Mouse (Mus musculus) left cerebral cortex, postnatal 36 days (tissue): ENCODE data around the gene Slc6a17. TPM values are rescaled to one million over a fixed set of nuclear protein-coding genes. Genes with fewer than 3 reads are reported as not detected.

Experiments
- DNase-seq, 2 experiments: peaks; one replicate each; pipeline ENCODE4 v3.0.0; 2021 to 2022; ENCODE audit warnings: low spot score in 2 of 2, mixed read lengths in 1 of 2
- intact Hi-C: fragments of 180-260 bp; cut with DNase I; formaldehyde crosslinking; loops from one replicate; pipeline ENCODE4 v1.15.1; 2025
- total RNA-seq, 2 experiments: library from RNA; stranded (reverse); gene quantifications; 2 replicates each; pipeline ENCODE4 v1.2.3; 2021

The Slc6a17 gene
- total RNA-seq, result 100 to 1,000 TPM; 377 to 415 TPM

GRCm38 (mm10) chr3:107517631-107518108 lies at the start of gene Slc6a17:
Slc6a17 (minus strand) TSS chr3:107518018.
- intact Hi-C loops, result loop anchor here (2.0 to 5.0 kb wide), 2 partner anchors 19 to 35 kb away; no protein-coding TSS in a partner anchor

DNA sequence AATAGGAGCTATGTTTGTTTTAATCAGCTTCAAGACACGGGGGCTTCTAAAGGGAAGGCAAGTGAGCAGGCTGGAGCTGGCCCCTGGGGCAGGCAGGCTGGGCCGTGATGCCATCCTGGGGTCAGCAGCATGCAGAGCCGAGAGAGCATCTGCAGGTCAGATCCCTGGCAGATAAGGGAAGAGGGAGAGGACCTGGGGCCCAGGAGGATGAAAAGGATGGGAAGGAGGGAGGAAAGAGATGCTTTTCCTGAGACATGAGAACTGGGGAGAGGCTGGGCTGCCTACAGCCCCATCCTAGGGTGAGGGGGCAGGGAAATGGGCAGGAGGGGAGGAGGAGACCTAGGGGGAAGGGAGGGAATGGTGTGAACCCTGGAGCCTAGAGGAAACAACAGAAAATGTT lies 47.5 kb upstream of the Slc6a17 start:
- intact Hi-C loops, result no loop called here
- DNase-seq, result no peak

More at GRCm38 (mm10) chr3:107517631-107518108, at the start of gene Slc6a17:
- DNase-seq, result peak; percentile 83 to 92

DNA sequence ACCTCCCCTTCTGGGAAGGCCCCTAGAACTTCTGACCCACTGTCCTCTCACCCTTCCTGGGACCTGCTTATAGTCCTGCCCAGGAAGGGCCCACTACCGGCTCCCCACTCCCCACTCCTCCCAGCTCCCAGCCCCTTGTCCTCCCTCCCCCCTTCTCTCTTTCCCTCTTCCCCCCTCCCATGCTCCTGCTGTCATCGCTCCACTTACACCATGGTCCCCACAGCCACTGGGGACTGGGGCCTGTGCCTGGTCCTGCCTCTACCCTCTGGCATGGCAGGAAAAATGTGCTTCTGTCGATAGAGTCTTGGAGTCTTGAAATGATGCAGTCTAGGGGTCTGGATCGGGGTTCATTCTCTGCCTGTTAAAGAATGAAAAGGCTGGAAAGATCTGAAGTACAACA lies 46.1 kb upstream of the Slc6a17 start:
- intact Hi-C loops, result no loop called here
- DNase-seq, result no peak

DNA sequence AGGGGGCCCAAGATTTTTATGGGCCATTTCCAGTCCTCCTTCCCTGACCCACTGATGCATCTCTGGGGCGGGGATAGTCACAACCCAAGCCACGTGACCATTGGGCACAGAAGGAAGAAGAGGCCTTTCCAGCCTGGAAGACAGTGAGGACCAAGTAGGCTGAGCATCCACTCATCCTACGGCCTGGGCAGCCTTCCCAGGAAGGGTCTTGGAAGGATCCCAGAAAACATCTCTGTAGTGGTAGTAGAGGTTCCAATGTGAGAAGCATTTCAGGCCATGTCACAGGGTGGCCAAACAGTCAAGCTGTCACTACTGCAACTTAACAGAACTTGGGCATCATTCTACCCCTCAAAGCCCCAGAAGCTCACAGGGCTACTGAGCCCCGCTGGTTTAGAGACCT lies 44.8 kb upstream of the Slc6a17 start:
- DNase-seq, result no peak
- intact Hi-C loops, result no loop called here

GRCm38 (mm10) chr3:107562104-107562503 lies 44.3 kb upstream of the Slc6a17 start:
- intact Hi-C loops, result no loop called here
- no peak for DNase-seq

DNA sequence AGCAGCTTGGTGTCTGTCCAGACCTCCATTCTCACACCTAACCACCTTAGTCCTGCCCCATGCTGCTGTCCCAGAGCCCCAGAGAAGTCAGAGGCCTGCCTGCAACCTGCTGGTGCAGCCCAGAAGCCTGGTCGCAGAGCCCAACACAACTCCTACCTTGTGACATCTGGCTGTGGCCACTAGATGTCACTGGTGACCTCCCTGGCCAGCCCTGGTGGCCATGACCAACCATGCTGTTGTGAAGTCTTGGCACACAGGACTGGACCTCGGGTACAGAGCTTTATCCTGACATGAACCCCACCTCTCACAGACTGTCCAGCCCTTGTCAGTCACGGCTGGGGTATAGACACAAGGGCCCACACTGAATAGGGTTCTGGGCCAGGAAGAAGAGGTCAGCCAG lies 41.4 kb upstream of the Slc6a17 start:
- intact Hi-C loops, result loop anchor here (1.0 to 5.0 kb wide), 2 partner anchors 20 to 53 kb away; no protein-coding TSS in a partner anchor
- DNase-seq, result peak; percentile 52 to 63

DNA sequence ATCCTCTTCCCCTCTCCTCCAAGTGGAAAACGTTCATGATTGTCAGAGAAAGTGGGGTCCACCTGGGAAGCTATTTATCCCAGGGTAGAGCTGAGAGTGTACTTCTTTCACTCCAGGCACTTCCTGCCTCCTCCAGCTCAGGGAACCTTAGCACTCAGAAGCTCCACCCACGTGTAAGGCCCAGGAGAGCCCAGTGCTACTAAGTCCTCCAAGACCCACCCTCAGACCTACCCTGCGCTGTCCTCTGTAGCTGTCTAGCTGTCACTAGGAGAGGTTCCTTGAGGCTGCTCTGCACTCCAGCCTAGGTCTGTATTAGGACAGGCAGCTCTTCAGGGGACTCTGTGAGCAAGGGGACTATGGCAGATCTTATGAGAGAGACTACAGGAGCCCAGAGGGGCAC lies 40.9 kb upstream of the Slc6a17 start:
- intact Hi-C loops, result loop anchor here (1.0 to 5.0 kb wide), 2 partner anchors 21 to 54 kb away; no protein-coding TSS in a partner anchor
- no peak for DNase-seq

GRCm38 (mm10) chr3:107554842-107555241 lies 37.0 kb upstream of the Slc6a17 start, which contains the start of gene Ubl4b:
Ubl4b (minus strand) TSS chr3:107555073.
- intact Hi-C loops, result loop anchor here (5.0 kb wide), 1 partner anchor 57 kb away; no protein-coding TSS in a partner anchor
- no peak for DNase-seq

DNA sequence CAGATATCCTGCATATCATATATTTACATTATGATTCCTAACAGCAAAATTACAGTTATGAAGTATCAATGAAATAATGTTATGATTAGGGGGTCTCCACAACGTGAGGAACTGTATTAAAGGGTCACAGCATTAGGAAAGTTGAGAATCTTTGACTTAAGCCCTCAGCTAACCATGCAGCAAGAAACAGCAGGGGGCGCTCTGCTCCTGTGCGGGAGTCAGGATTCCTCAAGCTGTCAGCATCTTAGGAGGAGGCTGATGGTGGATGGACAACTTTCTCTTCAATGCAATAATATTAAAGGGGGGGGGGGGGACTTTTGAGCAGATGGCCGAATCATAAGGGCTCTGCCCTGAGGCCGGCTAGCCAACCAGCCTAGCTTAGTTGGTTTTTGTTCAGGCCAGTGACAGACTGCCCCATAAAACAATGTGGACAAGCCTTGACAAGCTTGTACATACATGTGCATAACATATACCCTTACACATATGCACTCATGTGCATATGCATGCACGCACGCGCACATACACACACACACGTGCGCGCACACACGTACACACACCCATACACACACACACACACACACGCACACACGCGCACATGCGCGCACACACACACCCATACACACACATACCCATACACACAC lies 32.7 kb upstream of the Slc6a17 start:
- DNase-seq, result peak; percentile 50 to 52
- intact Hi-C loops, result no loop called here

DNA sequence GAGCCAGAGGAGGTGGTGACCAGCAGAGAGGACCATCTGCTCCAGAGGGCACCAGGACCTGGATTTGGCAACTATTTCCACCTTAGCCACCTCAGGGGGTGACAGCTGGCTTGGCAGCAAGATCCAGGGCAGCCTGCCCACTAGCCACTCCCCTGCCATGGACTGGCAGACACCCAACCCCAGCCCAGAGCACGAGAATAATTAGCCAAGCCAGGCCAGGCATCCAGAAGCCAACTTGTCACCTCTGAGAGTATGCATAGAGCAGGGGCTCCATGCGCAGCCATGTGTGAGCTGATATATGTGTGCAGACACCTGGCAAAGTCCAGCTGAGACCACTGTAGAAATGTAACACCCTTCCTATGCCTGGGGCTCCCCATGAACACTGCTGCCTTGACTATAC lies 29.1 kb upstream of the Slc6a17 start:
- intact Hi-C loops, result no loop called here
- DNase-seq, result no peak

DNA sequence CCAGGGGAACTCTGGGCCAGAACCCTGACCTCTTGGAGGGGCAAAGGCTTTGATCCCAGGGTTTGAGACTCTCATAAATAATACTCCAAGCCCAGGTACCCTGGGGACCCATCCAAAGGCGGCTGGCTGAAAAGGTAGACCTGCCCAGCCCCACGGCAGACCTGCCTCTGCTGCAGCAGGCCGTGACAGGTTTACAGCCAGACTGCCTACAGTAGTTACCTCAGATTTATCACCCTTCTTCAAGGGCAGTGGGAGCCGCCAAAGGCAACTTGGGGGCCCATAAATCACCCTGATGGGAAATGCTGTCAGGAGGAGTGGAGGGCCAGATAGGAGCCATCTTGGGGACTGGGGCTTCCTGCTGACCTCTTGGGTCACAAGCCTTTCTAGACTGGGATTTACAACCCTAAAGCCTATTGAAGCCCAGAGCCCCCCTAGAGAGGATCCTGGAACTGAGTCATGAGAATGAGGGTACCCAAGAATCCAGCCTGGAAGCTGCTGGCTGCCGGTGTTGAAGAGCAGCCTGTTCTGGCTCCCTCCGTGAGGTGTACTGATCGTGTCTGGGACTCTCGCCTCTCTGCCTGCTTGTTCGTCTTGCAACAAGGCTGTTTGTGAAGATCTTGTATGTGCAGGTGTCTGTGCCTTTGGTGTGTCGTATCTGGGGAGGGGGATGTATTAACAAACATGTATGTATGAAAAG lies 28.0 kb upstream of the Slc6a17 start:
- no peak for DNase-seq
- intact Hi-C loops, result no loop called here

GRCm38 (mm10) chr3:107545278-107545677 lies 27.5 kb upstream of the Slc6a17 start:
- no peak for DNase-seq
- intact Hi-C loops, result no loop called here

- intact Hi-C loops, result no loop called here
- DNase-seq, result no peak
These were observed 25.6 kb upstream of the Slc6a17 start for GRCm38 (mm10) chr3:107543158-107544080.

GRCm38 (mm10) chr3:107542584-107542983 lies 24.8 kb upstream of the Slc6a17 start:
- intact Hi-C loops, result no loop called here
- no peak for DNase-seq

DNA sequence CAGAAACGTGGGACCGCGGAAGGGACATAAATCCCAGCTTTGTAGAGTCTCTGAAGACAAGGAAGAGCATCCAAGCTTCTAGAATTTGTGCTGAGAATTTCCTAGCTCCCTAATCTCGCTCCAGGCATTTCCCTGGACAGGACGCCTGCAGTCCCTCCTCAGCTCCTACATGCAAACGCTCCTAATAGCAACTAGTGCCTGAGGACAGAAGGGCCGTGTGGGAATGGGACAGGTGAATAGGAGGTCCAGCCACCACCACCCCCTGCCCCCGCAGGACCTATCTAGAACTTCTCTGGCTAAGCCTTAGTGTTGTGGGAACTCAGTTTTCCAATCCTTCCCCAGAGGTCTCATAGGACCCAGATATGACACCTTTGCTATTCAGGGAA lies 19.7 kb upstream of the Slc6a17 start:
- DNase-seq, result no peak
- intact Hi-C loops, result loop anchor here (2.0 to 5.0 kb wide), 2 partner anchors 21 to 35 kb away; no protein-coding TSS in a partner anchor

GRCm38 (mm10) chr3:107536810-107537503 lies 19.1 kb upstream of the Slc6a17 start:
- intact Hi-C loops, result loop anchor here (2.0 to 5.0 kb wide), 2 partner anchors 20 to 35 kb away; no protein-coding TSS in a partner anchor

DNA sequence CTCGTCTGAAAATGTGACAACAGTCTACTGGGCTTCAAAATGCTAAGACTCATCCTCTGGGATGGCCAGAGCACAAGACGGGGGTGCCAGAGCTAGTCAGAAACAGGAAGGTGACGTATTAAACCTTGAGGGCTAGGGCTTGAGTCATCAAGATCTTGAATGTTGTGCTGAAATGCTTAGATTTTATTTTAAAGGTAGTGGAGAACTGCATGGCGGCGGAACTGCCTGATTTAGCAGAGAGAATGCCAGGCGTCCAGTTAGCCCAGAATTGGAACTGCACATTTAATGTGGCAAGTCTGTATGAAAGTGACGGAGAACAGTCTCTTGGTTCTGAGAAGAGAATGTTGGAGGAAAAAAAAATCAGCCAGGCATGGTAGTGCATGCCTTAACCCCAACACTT lies 17.1 kb upstream of the Slc6a17 start:
- intact Hi-C loops, result loop anchor here (5.0 kb wide), 1 partner anchor 33 kb away; no protein-coding TSS in a partner anchor
- peak in 1 of 2 experiments; percentile 36 for DNase-seq

More at GRCm38 (mm10) chr3:107536810-107537503, 19.1 kb upstream of the Slc6a17 start:
- DNase-seq, result peak; percentile 87 to 88

DNA sequence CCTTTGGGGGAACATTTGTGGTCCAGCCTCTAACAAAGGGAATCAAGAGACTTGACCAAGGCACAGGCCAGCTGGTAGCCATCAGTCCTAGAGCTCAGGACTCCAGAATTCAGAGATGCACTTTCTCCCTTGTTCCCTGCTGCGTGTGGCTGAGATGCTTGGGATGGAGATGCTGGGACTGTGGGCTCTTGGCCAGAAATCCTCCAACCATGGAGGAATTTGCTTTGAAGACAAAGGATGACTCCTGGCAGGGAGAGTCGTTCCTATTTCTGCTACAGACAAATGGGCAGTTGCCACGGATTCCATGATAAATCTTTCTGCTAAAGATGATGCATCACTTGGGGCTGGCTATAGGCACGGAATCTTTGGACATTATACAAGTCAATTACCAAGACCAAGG lies 15.7 kb upstream of the Slc6a17 start:
- intact Hi-C loops, result no loop called here
- DNase-seq, result no peak

DNA sequence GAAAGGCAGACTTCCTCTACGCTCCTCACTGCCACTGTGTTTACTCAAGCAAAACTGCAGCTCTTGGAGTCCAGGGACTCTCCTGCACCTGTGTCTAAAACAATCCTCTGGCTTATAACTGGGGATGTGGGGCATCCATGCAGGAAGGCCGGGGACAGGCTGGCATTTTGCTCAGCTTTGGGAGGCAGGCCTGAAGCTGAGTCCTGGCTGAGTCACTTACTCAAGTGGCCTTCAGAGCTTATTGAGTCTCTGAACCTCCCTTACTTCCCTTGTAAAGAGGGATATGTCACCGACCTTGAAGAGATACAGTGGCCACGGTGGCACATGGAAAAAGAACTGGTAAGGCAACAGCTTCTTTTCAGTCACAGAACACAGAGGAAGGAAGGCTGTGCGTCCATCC lies 12.8 kb upstream of the Slc6a17 start:
- no peak for DNase-seq
- intact Hi-C loops, result no loop called here
